Mouse (Mus musculus) hindbrain, embryonic 10.5 days (tissue): ENCODE measurements at regions not wholly inside any gene's neighbourhood (a gene's known extent, or its start where the extent isn't known, plus 50 kb on each side); places are given as distances from the start of the nearest gene placed in this dataset.
A peak's percentile ranks its signal among the peaks of the same experiment; 100 is the strongest.

Experiments used
- DNase-seq: peaks from one replicate; pipeline ENCODE4 v3.0.0-alpha.2; 2017; ENCODE audit warnings: low spot score
- H3K27ac ChIP-seq: fragments of 300-500 bp; sonication (generic); 2 replicates; pipeline ENCODE4 v1.5.1; 2016; ENCODE audit warnings: mild to moderate bottlenecking, moderate library complexity
- H3K27me3 ChIP-seq: fragments of 300-500 bp; sonication (generic); 2 replicates; pipeline ENCODE4 v1.6.1; 2016; ENCODE audit warnings: mild to moderate bottlenecking; ENCODE audit not compliant: poor library complexity, insufficient read depth, severe bottlenecking
- H3K36me3 ChIP-seq: fragments of 300-500 bp; sonication (generic); 2 replicates; pipeline ENCODE4 v1.6.1; 2016; ENCODE audit warnings: mild to moderate bottlenecking, moderate library complexity
- H3K4me1 ChIP-seq: fragments of 300-500 bp; sonication (generic); replicated peaks from 2 replicates; pipeline ENCODE4 v1.6.1; 2016; ENCODE audit warnings: mild to moderate bottlenecking
- H3K4me3 ChIP-seq: fragments of 300-500 bp; sonication (generic); 2 replicates; pipeline ENCODE4 v1.5.1; 2016; ENCODE audit warnings: mild to moderate bottlenecking, moderate library complexity
- H3K9me3 ChIP-seq: fragments of 300-500 bp; sonication (generic); 2 replicates; pipeline ENCODE4 v1.6.1; 2016; ENCODE audit warnings: mild to moderate bottlenecking, moderate library complexity
- WGBS: fragments of 180-500 bp; shearing (Covaris S2); methylation state at CpG from one replicate; pipeline ENCODE4 v1.1.7; 2016; 5-methylcytosine and 5-hydroxymethylcytosine counted together

DNA sequence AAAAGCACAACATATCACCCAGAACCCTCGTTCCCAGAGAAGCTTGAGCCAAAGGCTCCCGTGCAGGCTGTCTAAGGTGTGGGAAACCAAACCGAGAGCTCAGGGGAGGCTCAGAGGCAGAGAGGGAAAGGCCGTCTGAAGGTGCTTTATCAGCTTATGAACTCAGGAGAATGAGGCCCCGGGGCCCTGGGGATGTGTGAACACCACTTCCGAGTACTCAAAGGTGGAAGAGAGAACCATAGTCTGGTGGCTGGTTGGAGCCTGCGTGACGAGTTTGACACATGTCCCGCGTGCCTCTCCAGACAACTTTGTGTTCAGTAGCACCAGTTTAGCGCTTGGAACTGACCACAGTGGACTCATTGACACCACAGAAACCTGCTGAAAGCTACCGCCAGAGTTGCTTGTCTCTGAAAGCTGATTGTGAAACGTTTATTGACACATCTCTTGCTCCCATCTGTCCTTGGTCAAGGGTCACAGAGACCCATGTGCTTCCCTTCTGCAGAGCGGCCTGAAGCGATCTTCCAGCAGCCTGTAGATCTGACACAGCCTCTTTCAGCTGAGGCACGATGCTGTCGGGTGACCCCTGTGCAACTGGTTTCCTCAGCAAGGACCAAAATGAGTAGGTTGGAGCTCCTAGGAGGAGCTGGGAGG is 56.5 kb upstream of the Jazf1 start:
- Histone ChIP-seq H3K27ac (no peak overlapping the region), H3K36me3 (no peaks in the 10 kb centered on the region), H3K27me3 (no peaks in the 10 kb centered on the region), H3K9me3 (no peaks in the 10 kb centered on the region), H3K4me1 (peaks cover 5% of the 10 kb centered on the region; the same call in 1 of the 2 replicates), H3K4me3 (no peak overlapping the region)
- DNase-seq: peak; percentile 22
- 78% methylated on average over 17 of the region's 17 CpGs for WGBS

- DNase-seq: no peak
- Histone ChIP-seq H3K4me3 (no peak overlapping the region), H3K27ac (no peak overlapping the region), H3K4me1 (peaks cover 17% of the 10 kb centered on the region), H3K36me3 (no peaks in the 10 kb centered on the region), H3K27me3 (no peaks in the 10 kb centered on the region), H3K9me3 (no peaks in the 10 kb centered on the region)
- WGBS: 92% methylated on average over 5 of the region's 5 CpGs
Observed at GRCm38 (mm10) chr6:53120385-53120784, 52.0 kb upstream of the Jazf1 start.
